Mouse (Mus musculus) cerebellum, adult 8-10 months (tissue): ENCODE results near the gene Lgals3bp.

Experiments used
- DNase-seq: peaks from one replicate; pipeline ENCODE4 v3.0.0; 2022

Gene Lgals3bp

GRCm38 (mm10) chr11:118360907-118361341 is 41.0 kb downstream of the Lgals3bp start:
- DNase-seq = no peak

- DNase-seq = no peak
Measured at GRCm38 (mm10) chr11:118360491-118360890, 41.4 kb downstream of the Lgals3bp start.

DNA sequence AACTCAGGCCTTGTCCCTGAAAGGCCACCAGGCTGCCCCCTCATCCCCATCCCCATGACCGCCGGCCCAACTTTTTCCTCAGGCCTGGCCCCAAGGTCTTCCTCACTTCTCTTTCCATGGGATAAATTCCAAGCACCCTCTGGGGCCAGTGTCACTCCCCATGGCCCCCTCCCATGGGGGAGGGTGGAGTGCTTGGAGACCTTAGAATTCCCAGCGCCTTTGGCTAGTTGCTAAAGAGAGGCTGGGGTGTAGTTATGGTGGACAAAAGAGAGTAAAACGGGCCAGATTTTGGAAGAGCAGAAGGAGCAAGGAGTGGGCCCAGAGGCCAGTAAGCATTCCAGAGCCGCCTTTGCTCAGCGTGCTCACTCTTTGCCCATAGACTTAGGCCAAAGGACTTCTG is 46.3 kb downstream of the Lgals3bp start, which contains the start of gene Timp2:
Timp2 (minus strand) TSS at position 101 of the 400 bp plus-strand sequence.
- no peak for DNase-seq

GRCm38 (mm10) chr11:118355205-118355604 is 46.7 kb downstream of the Lgals3bp start:
- DNase-seq = peak; percentile 75

DNA sequence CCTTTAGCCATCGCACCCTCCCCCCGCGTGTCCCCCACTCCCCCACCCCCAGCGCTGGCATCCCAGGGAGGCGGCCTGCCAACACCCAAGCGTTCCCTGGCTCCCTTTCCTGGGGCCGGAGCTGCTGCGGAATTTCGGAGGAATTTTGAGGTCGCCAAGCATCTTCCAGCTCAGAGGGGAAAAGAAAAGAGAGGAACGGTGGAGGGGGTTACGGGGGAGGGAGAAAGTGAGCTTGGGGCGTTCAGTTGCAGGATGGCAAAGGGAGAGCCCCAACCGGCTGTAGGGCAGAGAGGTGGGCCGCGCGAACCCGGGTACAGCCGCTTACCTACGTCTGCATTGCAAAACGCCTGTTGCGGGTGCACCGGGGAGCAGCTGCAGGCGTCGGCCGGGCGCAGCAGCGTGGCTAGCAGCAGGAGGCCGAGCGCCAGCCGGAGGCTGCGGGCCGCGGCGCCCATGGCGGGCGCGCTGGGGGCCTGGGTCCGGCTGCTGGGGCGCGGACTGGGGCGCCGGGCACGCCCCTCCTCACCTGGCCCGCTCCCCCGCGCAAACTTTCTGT is 47.2 kb downstream of the Lgals3bp start:
- peak; percentile 23 for DNase-seq

DNA sequence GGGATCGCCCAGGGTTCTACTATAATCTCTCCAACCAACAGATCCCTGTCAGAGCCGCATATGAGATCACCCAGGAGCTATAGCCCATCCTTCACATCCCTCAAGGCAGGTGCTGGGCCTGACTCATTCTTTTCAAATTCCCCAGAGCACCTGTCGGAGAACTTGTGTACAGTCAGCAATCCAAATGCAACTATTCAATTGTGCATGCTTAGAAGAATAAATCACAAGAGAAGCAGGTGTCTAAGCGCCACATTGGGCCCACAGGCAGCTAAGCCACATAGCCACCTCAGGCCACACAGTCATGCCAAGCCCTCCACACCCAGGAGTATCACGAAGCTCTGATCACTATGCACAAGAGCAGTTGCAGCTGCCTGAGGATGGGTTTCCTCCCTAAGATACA is 52.4 kb downstream of the Lgals3bp start:
- no peak for DNase-seq

DNA sequence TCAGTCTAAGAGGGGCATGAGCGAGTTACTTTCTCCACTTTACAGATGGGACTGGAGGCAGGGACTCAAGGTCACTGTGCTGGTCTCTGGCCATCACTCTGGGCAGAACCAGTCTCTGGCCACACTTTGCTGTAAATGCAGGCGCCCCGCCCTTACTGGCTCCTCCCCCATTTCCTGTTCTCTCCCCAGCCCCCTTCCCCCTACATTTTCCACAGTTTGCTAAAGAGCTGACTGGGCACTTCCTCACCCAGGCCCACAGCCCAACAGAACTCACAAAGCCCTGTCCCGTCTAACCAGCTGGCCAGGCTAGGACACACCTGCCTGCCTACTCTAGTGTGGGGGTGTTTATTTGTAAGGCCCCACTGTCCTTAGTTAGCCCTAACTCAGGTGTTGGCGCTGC is 53.0 kb downstream of the Lgals3bp start:
- DNase-seq = no peak

DNA sequence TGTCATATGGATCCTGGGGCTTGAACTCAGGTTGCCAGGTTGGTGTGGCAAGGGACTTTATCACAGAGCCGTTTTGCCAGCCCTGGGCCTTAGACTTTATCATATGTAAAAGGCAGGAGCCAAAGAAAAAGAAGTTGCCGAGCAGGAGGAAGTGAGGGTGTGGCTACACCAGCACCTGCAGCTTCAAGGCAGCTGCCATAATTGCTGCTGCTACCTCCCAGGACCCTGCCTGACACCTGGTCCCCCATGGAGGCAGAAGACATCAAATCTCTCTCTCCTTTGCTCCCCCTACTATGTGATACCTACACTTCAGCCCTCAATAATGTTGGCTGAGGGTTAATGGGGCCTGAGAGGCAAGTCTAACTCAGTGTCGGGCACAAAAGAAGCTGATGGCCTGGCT is 53.5 kb downstream of the Lgals3bp start:
- DNase-seq = no peak

- no peak for DNase-seq
Measured at GRCm38 (mm10) chr11:118347911-118348310, 54.0 kb downstream of the Lgals3bp start.

DNA sequence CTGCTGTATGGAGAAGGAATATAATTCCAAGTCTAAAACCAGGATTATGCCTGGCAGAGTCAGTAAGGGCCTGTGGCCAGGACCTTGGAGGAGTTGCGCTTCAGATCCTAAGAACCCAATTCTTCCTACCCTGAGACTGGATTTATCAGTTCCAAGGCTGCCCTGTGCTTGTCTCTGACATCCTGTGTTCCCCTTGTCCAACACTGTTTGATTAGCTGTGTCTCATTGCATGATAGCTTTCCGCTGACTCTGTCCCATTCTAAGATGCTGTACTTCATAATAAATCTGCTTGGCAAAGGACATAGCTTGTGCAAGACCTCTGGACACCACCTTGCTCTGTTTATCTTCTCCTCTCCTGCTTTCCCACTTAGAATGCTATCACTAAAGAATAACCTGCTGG is 54.5 kb downstream of the Lgals3bp start:
- no peak for DNase-seq

GRCm38 (mm10) chr11:118346395-118347096 is 55.3 kb downstream of the Lgals3bp start:
- DNase-seq = no peak

- no peak for DNase-seq
Measured at GRCm38 (mm10) chr11:118345693-118346092, 56.2 kb downstream of the Lgals3bp start.

- DNase-seq = no peak
Measured at GRCm38 (mm10) chr11:118343629-118344028, 58.3 kb downstream of the Lgals3bp start.
